Mouse (Mus musculus): ENCODE measurements at regions not wholly inside any gene's neighbourhood (a gene's known extent, or its start where the extent isn't known, plus 50 kb on each side); places are given as distances from the start of the nearest gene placed in this dataset.

DNA sequence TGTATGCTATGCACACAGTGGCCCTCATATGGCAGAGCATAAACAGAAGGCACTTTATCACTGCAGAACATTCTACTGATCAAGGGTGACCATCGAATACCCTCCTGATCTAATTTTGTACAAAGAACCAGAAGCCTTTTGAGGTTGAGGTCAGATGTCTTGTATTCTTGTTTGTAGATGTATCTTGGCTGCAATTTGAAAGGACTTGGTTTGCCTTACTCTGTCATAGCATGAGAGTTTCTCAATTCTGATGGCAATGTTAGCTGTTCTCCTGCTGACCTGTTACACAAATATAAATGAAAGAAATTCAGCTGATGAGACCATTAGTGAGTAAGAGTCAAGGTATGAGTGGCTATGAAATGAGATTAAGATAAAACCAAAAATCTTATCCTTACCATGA lies 199.1 kb upstream of the Aldoart1 start:
- 89% methylated on average over 1 of the region's 1 CpGs for WGBS
- no peak for TF ChIP-seq CTCF (conservative IDR thresholded peaks at IDR 0.05; ENCODE audit: insufficient read depth, insufficient read length, low read depth, low read length)
- TF ChIP-seq POLR2A (IDR thresholded peaks at IDR 0.05; ENCODE audit: low read depth, low read length) = no peak
- DNase-seq = no peak
- H3K4me3 ChIP-seq (ENCODE audit: insufficient read depth, low read depth, low read length) = no peak overlapping the region
- H3K36me3 ChIP-seq (ENCODE audit: control insufficient read depth, insufficient read depth, low read length) = no peaks in the 10 kb centered on the region
- no peaks in the 10 kb centered on the region for H3K4me1 ChIP-seq (ENCODE audit: control insufficient read depth, insufficient read depth, low read length)
- no peaks in the 10 kb centered on the region for H3K27me3 ChIP-seq (replicated peaks; ENCODE audit: control insufficient read depth, insufficient read depth, low read length)
- no peak overlapping the region for H3K27ac ChIP-seq (ENCODE audit: insufficient read depth, low read depth, low read length)

DNA sequence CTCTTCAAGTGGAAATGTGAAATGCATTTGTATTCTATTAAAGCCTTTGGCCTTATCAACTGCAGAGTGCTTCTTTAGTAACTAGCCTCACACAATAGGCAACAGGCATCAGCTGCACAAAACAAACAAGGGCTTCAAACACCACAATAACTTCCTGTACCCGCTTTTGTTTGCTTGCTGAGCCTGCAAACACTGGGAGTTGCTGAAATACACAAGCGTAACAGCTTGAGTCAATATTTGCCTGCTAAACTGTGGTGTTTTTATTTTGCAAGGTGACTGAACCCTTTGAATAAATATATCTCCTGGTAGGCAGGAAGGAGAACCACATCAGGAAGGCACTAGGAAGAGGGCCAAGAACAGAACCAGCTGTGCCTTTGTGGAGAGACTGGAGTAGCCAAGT lies 195.4 kb upstream of the Aldoart1 start:
- Histone ChIP-seq H3K36me3 (ENCODE audit: control insufficient read depth, insufficient read depth, low read length) (no peaks in the 10 kb centered on the region), H3K27ac (ENCODE audit: insufficient read depth, low read depth, low read length) (no peak overlapping the region), H3K4me1 (ENCODE audit: control insufficient read depth, insufficient read depth, low read length) (no peaks in the 10 kb centered on the region), H3K27me3 (replicated peaks; ENCODE audit: control insufficient read depth, insufficient read depth, low read length) (no peaks in the 10 kb centered on the region), H3K4me3 (ENCODE audit: insufficient read depth, low read depth, low read length) (no peak overlapping the region)
- WGBS = 63% methylated on average over 2 of the region's 2 CpGs
- TF ChIP-seq POLR2A (IDR thresholded peaks at IDR 0.05; ENCODE audit: low read depth, low read length) (no peak), CTCF (conservative IDR thresholded peaks at IDR 0.05; ENCODE audit: insufficient read depth, insufficient read length, low read depth, low read length) (no peak)
- DNase-seq = no peak

DNA sequence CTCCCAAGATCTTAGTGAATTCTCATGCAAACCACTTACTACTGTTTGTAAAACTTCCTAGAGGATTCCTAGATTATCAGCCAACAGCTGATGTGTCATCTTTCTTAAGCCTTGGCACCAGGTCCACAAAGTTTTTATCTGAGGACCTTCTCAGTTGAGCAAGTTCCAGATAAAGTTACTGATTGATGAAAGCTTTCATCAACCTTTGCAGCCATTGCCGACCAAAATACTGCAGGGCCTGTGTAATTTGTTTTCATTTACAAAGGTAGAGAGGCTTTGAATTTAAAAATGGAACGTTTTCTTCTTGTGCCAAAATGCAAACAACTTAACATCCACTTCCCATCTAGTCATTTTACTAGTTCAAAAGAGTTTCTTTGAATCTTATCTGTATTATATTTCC lies 191.9 kb upstream of the Aldoart1 start:
- WGBS = 2% methylated on average over 2 of the region's 2 CpGs
- TF ChIP-seq POLR2A (IDR thresholded peaks at IDR 0.05; ENCODE audit: low read depth, low read length) = no peak
- TF ChIP-seq CTCF (conservative IDR thresholded peaks at IDR 0.05; ENCODE audit: insufficient read depth, insufficient read length, low read depth, low read length) = no peak
- H3K27ac ChIP-seq (ENCODE audit: insufficient read depth, low read depth, low read length) = no peak overlapping the region
- DNase-seq = peak; percentile 15
- H3K4me1 ChIP-seq (ENCODE audit: control insufficient read depth, insufficient read depth, low read length) = no peaks in the 10 kb centered on the region
- H3K27me3 ChIP-seq (replicated peaks; ENCODE audit: control insufficient read depth, insufficient read depth, low read length) = no peaks in the 10 kb centered on the region
- no peak overlapping the region for H3K4me3 ChIP-seq (ENCODE audit: insufficient read depth, low read depth, low read length)
- no peaks in the 10 kb centered on the region for H3K36me3 ChIP-seq (ENCODE audit: control insufficient read depth, insufficient read depth, low read length)

DNA sequence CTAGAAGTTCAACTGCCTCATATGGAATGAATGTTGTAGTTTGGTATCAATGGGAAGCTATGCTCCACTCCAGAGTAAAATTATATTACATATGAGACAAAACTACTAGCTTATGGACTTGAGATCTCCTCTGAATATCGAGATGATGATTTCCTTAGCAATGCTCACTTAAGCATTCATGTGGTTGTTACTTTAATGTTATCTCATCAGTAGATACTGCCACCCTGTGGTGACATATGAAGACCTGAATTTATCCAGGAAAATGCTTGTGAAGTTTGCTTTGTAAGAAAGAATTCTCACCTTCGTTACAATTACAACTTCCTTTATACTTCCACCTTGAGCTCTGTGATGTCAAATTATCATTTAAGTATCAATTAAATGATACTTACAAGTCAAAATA lies 190.2 kb upstream of the Aldoart1 start:
- Histone ChIP-seq H3K4me3 (ENCODE audit: insufficient read depth, low read depth, low read length) (no peak overlapping the region), H3K4me1 (ENCODE audit: control insufficient read depth, insufficient read depth, low read length) (no peaks in the 10 kb centered on the region), H3K27me3 (replicated peaks; ENCODE audit: control insufficient read depth, insufficient read depth, low read length) (no peaks in the 10 kb centered on the region), H3K36me3 (ENCODE audit: control insufficient read depth, insufficient read depth, low read length) (no peaks in the 10 kb centered on the region), H3K27ac (ENCODE audit: insufficient read depth, low read depth, low read length) (no peak overlapping the region)
- WGBS = 8% methylated on average over 2 of the region's 2 CpGs
- TF ChIP-seq POLR2A (IDR thresholded peaks at IDR 0.05; ENCODE audit: low read depth, low read length) (no peak), CTCF (conservative IDR thresholded peaks at IDR 0.05; ENCODE audit: insufficient read depth, insufficient read length, low read depth, low read length) (peak; percentile 20; the same call in 1 of the 2 replicates)
- DNase-seq = peak; percentile 16

DNA sequence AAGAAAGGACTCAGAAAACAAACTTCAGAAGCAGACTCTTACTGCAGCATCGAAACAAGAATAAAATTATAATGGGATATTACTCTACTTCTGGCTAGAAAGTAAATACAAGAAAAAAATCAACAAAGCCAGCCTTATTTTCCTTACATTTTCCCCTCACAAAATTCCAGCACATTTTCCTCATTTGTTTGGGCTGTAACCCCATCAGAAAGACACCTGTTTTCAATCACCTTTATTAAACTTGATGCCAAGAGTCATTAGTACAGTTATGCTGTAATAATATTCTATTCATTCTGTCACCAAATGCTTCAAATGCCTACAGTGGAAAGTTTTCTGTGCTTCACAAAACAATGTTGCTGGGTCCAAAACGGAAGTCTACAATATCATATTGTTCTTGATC lies 189.1 kb upstream of the Aldoart1 start:
- H3K4me3 ChIP-seq (ENCODE audit: insufficient read depth, low read depth, low read length) = no peak overlapping the region
- no peaks in the 10 kb centered on the region for H3K4me1 ChIP-seq (ENCODE audit: control insufficient read depth, insufficient read depth, low read length)
- DNase-seq = no peak
- no peaks in the 10 kb centered on the region for H3K27me3 ChIP-seq (replicated peaks; ENCODE audit: control insufficient read depth, insufficient read depth, low read length)
- TF ChIP-seq CTCF (conservative IDR thresholded peaks at IDR 0.05; ENCODE audit: insufficient read depth, insufficient read length, low read depth, low read length) = no peak
- no peak for TF ChIP-seq POLR2A (IDR thresholded peaks at IDR 0.05; ENCODE audit: low read depth, low read length)
- 89% methylated on average over 2 of the region's 2 CpGs for WGBS
- no peak overlapping the region for H3K27ac ChIP-seq (ENCODE audit: insufficient read depth, low read depth, low read length)
- no peaks in the 10 kb centered on the region for H3K36me3 ChIP-seq (ENCODE audit: control insufficient read depth, insufficient read depth, low read length)

DNA sequence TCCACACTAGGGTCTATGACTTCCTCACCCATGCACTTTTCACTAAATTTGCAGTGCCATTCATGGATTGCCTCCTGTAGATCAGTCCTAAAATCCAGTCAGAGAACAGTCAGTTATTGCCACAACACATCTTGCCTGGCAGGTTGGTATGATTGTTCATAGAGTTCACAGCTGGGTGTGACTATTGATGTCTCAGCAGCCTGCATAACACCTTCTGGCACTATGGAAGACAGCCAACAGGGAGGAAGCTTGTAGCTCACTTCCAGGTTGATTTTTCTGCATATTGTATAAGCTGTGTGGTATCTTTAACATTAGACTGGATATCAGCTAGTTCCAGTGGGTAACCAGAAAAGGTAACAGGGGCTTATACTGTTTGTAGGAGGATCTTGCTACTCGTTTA lies 145.3 kb upstream of the Aldoart1 start:
- TF ChIP-seq POLR2A (IDR thresholded peaks at IDR 0.05; ENCODE audit: low read depth, low read length) (no peak), CTCF (conservative IDR thresholded peaks at IDR 0.05; ENCODE audit: insufficient read depth, insufficient read length, low read depth, low read length) (no peak)
- WGBS = 67% methylated on average over 1 of the region's 1 CpGs
- no peaks in the 10 kb centered on the region for H3K4me1 ChIP-seq (ENCODE audit: control insufficient read depth, insufficient read depth, low read length)
- H3K4me3 ChIP-seq (ENCODE audit: insufficient read depth, low read depth, low read length) = no peak overlapping the region
- DNase-seq = no peak
- no peaks in the 10 kb centered on the region for H3K36me3 ChIP-seq (ENCODE audit: control insufficient read depth, insufficient read depth, low read length)
- no peak overlapping the region for H3K27ac ChIP-seq (ENCODE audit: insufficient read depth, low read depth, low read length)
- no peaks in the 10 kb centered on the region for H3K27me3 ChIP-seq (replicated peaks; ENCODE audit: control insufficient read depth, insufficient read depth, low read length)

DNA sequence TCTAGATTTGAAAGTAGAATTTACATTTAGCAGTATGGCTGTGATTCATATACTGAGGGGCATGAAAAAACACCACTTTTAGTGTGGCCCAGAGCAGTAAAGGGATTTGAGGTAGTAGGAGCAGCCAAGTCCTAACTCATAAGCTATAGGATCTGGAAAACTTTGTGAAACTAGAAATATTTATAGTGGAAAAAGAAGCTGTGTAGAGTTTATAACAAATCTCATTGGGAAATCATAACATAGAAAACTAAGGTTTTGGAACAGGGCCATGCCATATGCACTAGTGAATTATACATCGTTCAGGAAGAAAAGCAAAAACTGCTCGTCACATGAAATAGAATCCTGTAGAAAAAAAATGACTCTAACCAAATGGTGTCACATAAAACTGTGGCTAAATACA lies 143.7 kb upstream of the Aldoart1 start:
- H3K4me3 ChIP-seq (ENCODE audit: insufficient read depth, low read depth, low read length) = no peak overlapping the region
- H3K36me3 ChIP-seq (ENCODE audit: control insufficient read depth, insufficient read depth, low read length) = no peaks in the 10 kb centered on the region
- TF ChIP-seq POLR2A (IDR thresholded peaks at IDR 0.05; ENCODE audit: low read depth, low read length) = no peak
- DNase-seq = no peak
- H3K27me3 ChIP-seq (replicated peaks; ENCODE audit: control insufficient read depth, insufficient read depth, low read length) = no peaks in the 10 kb centered on the region
- no peak overlapping the region for H3K27ac ChIP-seq (ENCODE audit: insufficient read depth, low read depth, low read length)
- H3K4me1 ChIP-seq (ENCODE audit: control insufficient read depth, insufficient read depth, low read length) = no peaks in the 10 kb centered on the region
- 58% methylated on average over 2 of the region's 2 CpGs for WGBS
